Mouse (Mus musculus): Measurements from ENCODE around the gene Gtpbp2.

- TF ChIP-seq CTCF (IDR thresholded peaks at IDR 0.05; ENCODE audit: extremely low read depth, insufficient read depth, low read length) (peak; percentile 15; the same call in 1 of the 2 replicates), POLR2A (IDR thresholded peaks at IDR 0.05; ENCODE audit: extremely low read depth, insufficient read depth, low read length) (no peak)
Measured at GRCm38 (mm10) chr17:46182273-46182672, 21.4 kb downstream of the Gtpbp2 start.
